ENCODE assay signal across 14 mouse cellular contexts in the genomic region with DNA sequence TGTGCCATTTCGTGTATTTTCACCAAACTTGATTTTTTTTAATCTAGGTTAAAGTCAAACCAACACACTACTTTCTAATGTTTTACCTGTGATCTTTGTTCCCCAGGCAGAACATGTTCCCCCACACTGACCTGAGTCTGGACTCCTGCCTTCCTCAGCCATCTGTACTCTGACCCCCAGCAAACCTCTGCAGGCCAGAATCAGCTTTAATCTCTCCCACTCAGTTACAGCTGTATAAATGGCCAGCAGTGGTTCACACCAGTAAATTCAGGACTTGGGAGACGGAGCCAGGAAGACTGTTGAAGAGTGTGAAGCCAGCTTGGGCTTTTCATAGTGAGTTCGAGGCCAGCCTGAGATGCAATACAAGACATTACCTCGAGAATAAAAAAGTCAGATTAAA.
DNase-seq lines count a peak whose midpoint lies in the region; ATAC-seq and TF ChIP-seq lines count a peak whose summit lies in the region.
"Had no signal": no experiment of that assay in that cellular context is flagged by ENCODE, and none has a peak within 500 bp of the region (broad histone marks: within the 10 kb centered on the region; RNA-seq: fewer than 3 reads in every experiment).

No protein-coding gene starts in this region.

- no peak overlapping the region for H3K4me2 ChIP-seq in kidney, embryonic 14.5 days (replicated peaks; ENCODE audit: low read depth, low read length)
- H3K4me2 ChIP-seq in embryonic facial prominence, embryonic 12.5 days (replicated peaks): peak overlapping the region; percentile 13; the same call in 1 of the 2 replicates
- 0 out of 2 replicates have a peak overlapping the region, but pooled peaks have one; percentile 0 for H3K4me2 ChIP-seq in intestine, postnatal 0 days (replicated peaks; ENCODE audit: low read depth)
- H3K4me2 ChIP-seq in liver, embryonic 11.5 days: no peak overlapping the region

- 69% methylated on average over 4 of the region's 4 CpGs for WGBS in kidney, embryonic 14.5 days
- WGBS in embryonic facial prominence, embryonic 12.5 days: 62% methylated on average over 4 of the region's 4 CpGs
- WGBS in intestine, postnatal 0 days: 53% methylated on average over 4 of the region's 4 CpGs
- whole genome bisulfite sequencing in liver, embryonic 11.5 days: 65% methylated on average over 4 of the region's 4 CpGs

- no peak overlapping the region for H3K9ac ChIP-seq in kidney, embryonic 14.5 days (ENCODE audit: low read depth, low read length)
- H3K9ac ChIP-seq in embryonic facial prominence, embryonic 12.5 days: no peak overlapping the region
- no peak overlapping the region for H3K9ac ChIP-seq in intestine, postnatal 0 days (ENCODE audit: low read depth, low read length)
- no peak overlapping the region for H3K9ac ChIP-seq in liver, embryonic 11.5 days (ENCODE audit: low read depth, low read length)

- TF ChIP-seq CTCF in intestine, postnatal 0 days (IDR thresholded peaks at IDR 0.05; ENCODE audit: low read depth): no peak

- H3K36me3 ChIP-seq in kidney, embryonic 14.5 days (ENCODE audit: control insufficient read depth, insufficient read depth, low read length): no peaks in the 10 kb centered on the region
- no peaks in the 10 kb centered on the region; the same call in 1 of the 2 replicates for H3K36me3 ChIP-seq in embryonic facial prominence, embryonic 12.5 days
- H3K36me3 ChIP-seq in intestine, postnatal 0 days (ENCODE audit: control insufficient read depth, insufficient read depth): no peaks in the 10 kb centered on the region
- no peaks in the 10 kb centered on the region for H3K36me3 ChIP-seq in liver, embryonic 11.5 days (ENCODE audit: control insufficient read depth, insufficient read depth, low read length)

- ATAC-seq in kidney, embryonic 14.5 days (ENCODE audit: low FRiP score, low TSS enrichment): no peak
- ATAC-seq in embryonic facial prominence, embryonic 12.5 days (ENCODE audit: insufficient number of reproducible peaks, insufficient read depth, low FRiP score, low TSS enrichment): no peak
- peak; percentile 66 for ATAC-seq in intestine, postnatal 0 days
- peak; percentile 57; the same call in 1 of the 2 replicates for ATAC-seq in liver, embryonic 11.5 days (replicated peaks; ENCODE audit: low FRiP score)
- ATAC-seq: CD4-positive, CD25-positive, alpha-beta regulatory T cell, adult 4 months; inflammation-experienced regulatory T-cells, adult 6 months had no signal

- no peak overlapping the region for H3K27ac ChIP-seq in kidney, embryonic 14.5 days (ENCODE audit: low read depth, low read length)
- H3K27ac ChIP-seq in embryonic facial prominence, embryonic 12.5 days: peak overlapping the region; percentile 69; the same call in 1 of the 2 replicates
- H3K27ac ChIP-seq in intestine, postnatal 0 days (ENCODE audit: low read depth, low read length): peak overlapping the region; percentile 9; the same call in 1 of the 2 replicates
- H3K27ac ChIP-seq in liver, embryonic 11.5 days (ENCODE audit: low read depth, low read length): no peak overlapping the region
- H3K27ac ChIP-seq: macrophage had no signal

- peak; percentile 87 for DNase-seq in kidney, adult 11 months
- DNase-seq in liver, embryonic 11.5 days (ENCODE audit: low spot score): no peak
- no peak for DNase-seq in right cerebral cortex, adult 18-20 months
- DNase-seq in MN1 (ENCODE audit: low spot score): no peak
- no peak for DNase-seq in adrenal gland, postnatal 10 days
- DNase-seq: adrenal gland, postnatal 36 days; cerebellum, adult 18-20 months had no signal

- H3K27me3 ChIP-seq in kidney, embryonic 14.5 days (ENCODE audit: control insufficient read depth, insufficient read depth, low read length): no peaks in the 10 kb centered on the region
- H3K27me3 ChIP-seq in embryonic facial prominence, embryonic 12.5 days: no peaks in the 10 kb centered on the region
- no peaks in the 10 kb centered on the region for H3K27me3 ChIP-seq in intestine, postnatal 0 days (replicated peaks; ENCODE audit: control insufficient read depth, insufficient read depth, low read length)
- no peaks in the 10 kb centered on the region for H3K27me3 ChIP-seq in liver, embryonic 11.5 days (replicated peaks; ENCODE audit: control insufficient read depth, insufficient read depth, low read length)

- H3K4me3 ChIP-seq in kidney, embryonic 14.5 days (ENCODE audit: low read length): no peak overlapping the region
- H3K4me3 ChIP-seq in embryonic facial prominence, embryonic 12.5 days: no peak overlapping the region
- H3K4me3 ChIP-seq in intestine, postnatal 0 days (ENCODE audit: low read depth, low read length): no peak overlapping the region
- H3K4me3 ChIP-seq in liver, embryonic 11.5 days (ENCODE audit: low read depth, low read length): no peak overlapping the region
- H3K4me3 ChIP-seq: myocyte had no signal

- H3K9me3 ChIP-seq in kidney, embryonic 14.5 days (ENCODE audit: control insufficient read depth, low read length): no peaks in the 10 kb centered on the region
- no peaks in the 10 kb centered on the region for H3K9me3 ChIP-seq in embryonic facial prominence, embryonic 12.5 days
- no peaks in the 10 kb centered on the region for H3K9me3 ChIP-seq in intestine, postnatal 0 days (ENCODE audit: control insufficient read depth)
- H3K9me3 ChIP-seq in liver, embryonic 11.5 days (ENCODE audit: control insufficient read depth, low read length): no peaks in the 10 kb centered on the region

- H3K4me1 ChIP-seq in kidney, embryonic 14.5 days (ENCODE audit: control insufficient read depth, insufficient read depth, low read length): no peaks in the 10 kb centered on the region
- H3K4me1 ChIP-seq in embryonic facial prominence, embryonic 12.5 days: peaks cover 29% of the 10 kb centered on the region
- H3K4me1 ChIP-seq in intestine, postnatal 0 days (replicated peaks; ENCODE audit: control insufficient read depth, insufficient read depth, low read length): peaks cover 7% of the 10 kb centered on the region; the same call in 1 of the 2 replicates
- no peaks in the 10 kb centered on the region; the same call in 1 of the 2 replicates for H3K4me1 ChIP-seq in liver, embryonic 11.5 days (replicated peaks; ENCODE audit: control insufficient read depth, insufficient read depth, low read length)

Comparison
In these comparisons a context has a peak if more than half of its experiments do, and no peak if none do; other contexts are left out.
1. ATAC-seq: peak in intestine, postnatal 0 days (single experiment) and liver, embryonic 11.5 days (single experiment); none in kidney, embryonic 14.5 days (single experiment) and embryonic facial prominence, embryonic 12.5 days (single experiment).
2. H3K27ac ChIP-seq: peak in embryonic facial prominence, embryonic 12.5 days (single experiment) and intestine, postnatal 0 days (single experiment); none in kidney, embryonic 14.5 days (single experiment) and liver, embryonic 11.5 days (single experiment).
3. H3K4me2 ChIP-seq: peak in embryonic facial prominence, embryonic 12.5 days (single experiment) and intestine, postnatal 0 days (single experiment); none in kidney, embryonic 14.5 days (single experiment) and liver, embryonic 11.5 days (single experiment).